Mouse (Mus musculus): Measurements from ENCODE around the gene Adcy1.

DNA sequence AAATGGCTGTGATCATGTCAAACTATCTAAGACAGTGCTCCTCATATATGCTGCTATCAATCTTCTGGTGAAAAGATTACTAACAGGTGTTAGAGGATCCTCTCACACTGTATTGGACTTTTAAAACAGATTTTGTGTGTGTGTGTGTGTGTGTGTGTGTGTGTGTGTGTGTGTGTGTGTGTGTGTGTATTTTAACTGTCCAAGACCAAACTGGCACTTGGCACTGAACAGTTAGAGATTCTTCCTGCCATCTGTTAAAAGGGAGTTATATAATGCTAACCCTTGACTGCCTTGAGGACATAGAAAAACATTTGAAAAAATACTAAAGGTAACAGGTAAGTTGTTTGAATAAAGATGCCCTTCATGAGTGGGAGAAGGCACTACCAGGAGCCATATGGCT, 15.7 kb upstream of the Adcy1 start:
- TF ChIP-seq POLR2A (IDR thresholded peaks at IDR 0.05; ENCODE audit: borderline replicate concordance, extremely low read depth, insufficient read depth, insufficient read length, poor library complexity, severe bottlenecking) (no peak), CTCF (IDR thresholded peaks at IDR 0.05; ENCODE audit: borderline replicate concordance, extremely low read depth, insufficient read depth, insufficient read length) (no peak)

Data from brain, embryonic 14.5 days (tissue).